Mouse (Mus musculus) limb, embryonic 10.5 days (tissue): ENCODE results near the gene Gigyf1. TPM values are rescaled to one million over a fixed set of nuclear protein-coding genes. Genes with fewer than 3 reads are reported as not detected.

Experiments used
- DNase-seq: peaks from one replicate; pipeline ENCODE4 v3.0.0-alpha.2; 2017; ENCODE audit warnings: low spot score
- H3K27ac ChIP-seq: fragments of 300-500 bp; sonication (generic); 2 replicates; pipeline ENCODE4 v1.5.1; 2016; ENCODE audit warnings: mild to moderate bottlenecking
- H3K27me3 ChIP-seq: fragments of 300-500 bp; sonication (generic); 2 replicates; pipeline ENCODE4 v1.6.1; 2016; ENCODE audit warnings: low read depth, mild to moderate bottlenecking; ENCODE audit not compliant: poor library complexity, severe bottlenecking
- H3K36me3 ChIP-seq: fragments of 300-500 bp; sonication (generic); 2 replicates; pipeline ENCODE4 v1.6.1; 2016; ENCODE audit warnings: mild to moderate bottlenecking, moderate library complexity
- H3K4me1 ChIP-seq: fragments of 300-500 bp; sonication (generic); 2 replicates; pipeline ENCODE4 v1.6.1; 2016
- H3K4me3 ChIP-seq: fragments of 300-500 bp; sonication (generic); 2 replicates; pipeline ENCODE4 v1.5.1; 2016; ENCODE audit warnings: mild to moderate bottlenecking, moderate library complexity
- H3K9me3 ChIP-seq: fragments of 300-500 bp; sonication (generic); replicated peaks from 2 replicates; pipeline ENCODE4 v1.6.1; 2016; ENCODE audit warnings: mild to moderate bottlenecking
- WGBS: fragments of 180-500 bp; shearing (Covaris S2); methylation state at CpG from one replicate; pipeline ENCODE4 v1.1.7; 2016; 5-methylcytosine and 5-hydroxymethylcytosine counted together
- polyA plus RNA-seq: library from polyadenylated mRNA; unstranded; fragments of >200 nt; fragmentation: Nextera tagmentation; extraction: Ambion mirVana; gene quantifications from 2 replicates; pipeline ENCODE4 v1.2.1, GENCODE M21; 2016

Gene Gigyf1
- polyA plus RNA-seq, 1 experiment from 2014 or later = 14.6 TPM

GRCm38 (mm10) chr5:137521861-137522260 is 3.5 kb downstream of the Gigyf1 start:
- WGBS = 84% methylated on average over 9 of the region's 9 CpGs
- no peak for DNase-seq
- H3K27me3 ChIP-seq = no peaks in the 10 kb centered on the region
- no peak overlapping the region for H3K27ac ChIP-seq
- no peaks in the 10 kb centered on the region for H3K9me3 ChIP-seq
- H3K4me1 ChIP-seq = peaks cover 12% of the 10 kb centered on the region
- peaks cover 100% of the 10 kb centered on the region for H3K36me3 ChIP-seq
- no peak overlapping the region for H3K4me3 ChIP-seq

- WGBS = 79% methylated on average over 11 of the region's 11 CpGs
- Histone ChIP-seq H3K9me3 (no peaks in the 10 kb centered on the region), H3K27me3 (no peaks in the 10 kb centered on the region), H3K4me1 (peaks cover 12% of the 10 kb centered on the region), H3K27ac (no peak overlapping the region), H3K4me3 (no peak overlapping the region), H3K36me3 (peaks cover 100% of the 10 kb centered on the region)
- DNase-seq = no peak
Observed at GRCm38 (mm10) chr5:137522711-137523110, 4.4 kb downstream of the Gigyf1 start.

GRCm38 (mm10) chr5:137523396-137524250 is 5.3 kb downstream of the Gigyf1 start:
- WGBS = 89% methylated on average over 25 of the region's 25 CpGs

GRCm38 (mm10) chr5:137524251-137524515 is 5.8 kb downstream of the Gigyf1 start:
- WGBS = 90% methylated on average over 8 of the region's 8 CpGs
- peaks cover 100% of the 10 kb centered on the region for H3K36me3 ChIP-seq
- H3K4me3 ChIP-seq = no peak overlapping the region
- DNase-seq = no peak
- peaks cover 16% of the 10 kb centered on the region for H3K4me1 ChIP-seq
- no peaks in the 10 kb centered on the region for H3K27me3 ChIP-seq
- no peak overlapping the region for H3K27ac ChIP-seq
- no peaks in the 10 kb centered on the region for H3K9me3 ChIP-seq

More at GRCm38 (mm10) chr5:137523396-137524250, 5.3 kb downstream of the Gigyf1 start:
- Histone ChIP-seq H3K4me1 (peaks cover 13% of the 10 kb centered on the region), H3K36me3 (peaks cover 100% of the 10 kb centered on the region), H3K27ac (no peak overlapping the region), H3K9me3 (no peaks in the 10 kb centered on the region), H3K27me3 (no peaks in the 10 kb centered on the region), H3K4me3 (no peak overlapping the region)
- DNase-seq = no peak

DNA sequence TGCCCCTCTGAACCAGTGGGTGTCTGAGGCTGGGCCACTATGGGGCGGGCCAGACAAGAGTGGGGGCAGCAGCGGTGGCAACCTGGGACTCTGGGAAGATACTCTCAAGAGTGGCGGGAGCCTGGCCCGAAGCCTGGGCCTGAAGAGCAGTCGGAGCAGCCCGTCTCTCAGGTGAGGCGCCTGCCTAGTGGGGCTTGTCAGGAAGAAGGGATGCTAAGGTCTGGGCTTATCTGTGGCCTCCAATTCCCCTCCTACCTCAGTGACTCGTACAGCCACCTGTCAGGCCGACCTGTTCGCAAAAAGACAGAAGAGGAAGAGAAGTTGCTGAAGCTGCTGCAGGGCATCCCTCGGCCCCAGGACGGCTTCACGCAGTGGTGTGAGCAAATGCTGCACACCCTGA is 6.3 kb downstream of the Gigyf1 start:
- H3K27ac ChIP-seq = no peak overlapping the region
- 86% methylated on average over 13 of the region's 13 CpGs for WGBS

GRCm38 (mm10) chr5:137525511-137525910 is 7.2 kb downstream of the Gigyf1 start:
- Histone ChIP-seq H3K36me3 (peaks cover 98% of the 10 kb centered on the region), H3K4me3 (no peak overlapping the region), H3K4me1 (peaks cover 29% of the 10 kb centered on the region), H3K9me3 (no peaks in the 10 kb centered on the region), H3K27ac (no peak overlapping the region), H3K27me3 (no peaks in the 10 kb centered on the region)
- no peak for DNase-seq
- 84% methylated on average over 16 of the region's 16 CpGs for WGBS

More for the DNA sequence above, 6.3 kb downstream of the Gigyf1 start:
- Histone ChIP-seq H3K4me3 (no peak overlapping the region), H3K36me3 (peaks cover 100% of the 10 kb centered on the region), H3K4me1 (peaks cover 20% of the 10 kb centered on the region), H3K9me3 (no peaks in the 10 kb centered on the region), H3K27me3 (no peaks in the 10 kb centered on the region)
- no peak for DNase-seq

GRCm38 (mm10) chr5:137526192-137526936 is 8.0 kb downstream of the Gigyf1 start:
- Histone ChIP-seq H3K36me3 (peaks cover 93% of the 10 kb centered on the region), H3K4me1 (peaks cover 37% of the 10 kb centered on the region), H3K27me3 (no peaks in the 10 kb centered on the region), H3K9me3 (no peaks in the 10 kb centered on the region), H3K4me3 (peak overlapping the region; percentile 22; the same call in 1 of the 2 replicates), H3K27ac (0 out of 2 replicates have a peak overlapping the region, but pooled peaks have one; percentile 23)
- DNase-seq = peak; percentile 41
- WGBS = 55% methylated on average over 16 of the region's 16 CpGs

DNA sequence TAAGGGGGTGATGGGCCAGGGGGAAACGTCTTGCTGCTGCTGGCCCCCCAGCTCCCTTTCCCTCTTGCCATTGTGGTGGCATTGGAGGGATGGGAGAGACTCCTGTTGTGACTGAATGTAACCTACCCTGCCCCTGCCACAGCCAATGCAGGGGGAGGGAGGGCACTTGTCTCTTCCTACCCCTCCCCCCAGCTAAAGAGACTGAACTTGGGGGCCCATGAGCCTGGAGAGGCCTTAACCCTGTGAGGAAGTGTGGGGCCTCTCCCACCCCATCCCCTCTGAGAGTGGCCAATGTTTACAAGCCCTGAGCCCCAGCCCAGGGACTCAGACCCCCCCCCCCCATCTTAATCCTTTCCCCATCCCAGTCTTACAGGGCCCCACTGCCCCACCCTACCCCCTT is 9.1 kb downstream of the Gigyf1 start:
- Histone ChIP-seq H3K27ac (no peak overlapping the region), H3K4me3 (no peak overlapping the region), H3K4me1 (peaks cover 47% of the 10 kb centered on the region), H3K27me3 (no peaks in the 10 kb centered on the region), H3K9me3 (no peaks in the 10 kb centered on the region), H3K36me3 (peaks cover 82% of the 10 kb centered on the region)
- 78% methylated on average over 1 of the region's 1 CpGs for WGBS
- no peak for DNase-seq

- no peak overlapping the region for H3K27ac ChIP-seq
- H3K4me3 ChIP-seq = no peak overlapping the region; the same call in 1 of the 2 replicates
- WGBS = 90% methylated on average over 22 of the region's 22 CpGs
- H3K27me3 ChIP-seq = no peaks in the 10 kb centered on the region
- no peak for DNase-seq
- H3K9me3 ChIP-seq = no peaks in the 10 kb centered on the region
- peaks cover 72% of the 10 kb centered on the region for H3K36me3 ChIP-seq
- peaks cover 47% of the 10 kb centered on the region for H3K4me1 ChIP-seq
Observed at GRCm38 (mm10) chr5:137528247-137528968, 10.1 kb downstream of the Gigyf1 start.

DNA sequence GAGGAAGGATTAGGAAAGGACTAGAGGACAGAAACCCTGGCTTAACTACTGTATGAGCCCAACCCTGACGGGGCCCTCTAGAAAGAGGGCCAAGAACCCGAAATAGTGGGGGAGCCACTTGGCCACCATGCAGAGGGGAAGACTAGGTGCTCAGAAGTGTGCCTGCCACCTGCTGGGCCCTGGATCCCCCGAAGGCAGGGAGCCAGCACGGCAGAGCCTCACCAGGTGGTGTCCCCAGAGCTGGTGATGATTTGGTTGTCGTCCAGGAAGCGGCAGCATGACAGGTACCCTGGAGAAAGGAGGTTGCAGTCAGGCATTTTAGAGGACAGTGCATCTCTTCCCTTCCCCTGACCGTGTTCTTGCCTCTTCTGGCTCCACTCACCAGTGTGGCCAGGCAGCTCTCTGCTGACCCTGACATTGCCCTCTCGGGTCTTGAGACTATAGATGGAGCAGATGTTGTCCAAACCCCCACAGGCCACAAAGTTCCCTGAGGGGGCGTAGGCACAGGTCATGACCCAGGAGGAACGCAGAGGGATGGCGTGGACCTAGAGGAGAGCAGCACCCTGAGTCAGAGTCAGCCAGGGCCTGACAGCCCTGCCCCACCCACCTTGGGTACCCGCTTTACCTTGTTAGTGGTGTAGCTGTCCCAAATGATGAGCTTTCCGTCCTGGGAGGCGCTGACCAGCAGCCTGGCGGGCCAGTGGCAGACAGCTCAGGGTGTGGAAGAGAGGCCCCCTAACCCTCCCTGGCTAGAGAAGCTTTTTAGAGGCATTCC is 11.1 kb downstream of the Gigyf1 start:
- 77% methylated on average over 15 of the region's 15 CpGs for WGBS
- H3K36me3 ChIP-seq = peaks cover 62% of the 10 kb centered on the region
- H3K4me1 ChIP-seq = peaks cover 53% of the 10 kb centered on the region
- H3K27me3 ChIP-seq = no peaks in the 10 kb centered on the region
- no peaks in the 10 kb centered on the region for H3K9me3 ChIP-seq
- no peak overlapping the region for H3K27ac ChIP-seq
- no peak for DNase-seq
- peak overlapping the region; percentile 77; the same call in 1 of the 2 replicates for H3K4me3 ChIP-seq

- DNase-seq = no peak
- no peaks in the 10 kb centered on the region for H3K27me3 ChIP-seq
- H3K36me3 ChIP-seq = peaks cover 56% of the 10 kb centered on the region
- 80% methylated on average over 8 of the region's 8 CpGs for WGBS
- H3K27ac ChIP-seq = peak overlapping the region; percentile 97
- peak overlapping the region; percentile 77 for H3K4me3 ChIP-seq
- peaks cover 53% of the 10 kb centered on the region for H3K4me1 ChIP-seq
- H3K9me3 ChIP-seq = no peaks in the 10 kb centered on the region
Observed at GRCm38 (mm10) chr5:137530075-137530474, 11.7 kb downstream of the Gigyf1 start.
